Mouse (Mus musculus): ENCODE data around the gene Prkaa1.

DNA sequence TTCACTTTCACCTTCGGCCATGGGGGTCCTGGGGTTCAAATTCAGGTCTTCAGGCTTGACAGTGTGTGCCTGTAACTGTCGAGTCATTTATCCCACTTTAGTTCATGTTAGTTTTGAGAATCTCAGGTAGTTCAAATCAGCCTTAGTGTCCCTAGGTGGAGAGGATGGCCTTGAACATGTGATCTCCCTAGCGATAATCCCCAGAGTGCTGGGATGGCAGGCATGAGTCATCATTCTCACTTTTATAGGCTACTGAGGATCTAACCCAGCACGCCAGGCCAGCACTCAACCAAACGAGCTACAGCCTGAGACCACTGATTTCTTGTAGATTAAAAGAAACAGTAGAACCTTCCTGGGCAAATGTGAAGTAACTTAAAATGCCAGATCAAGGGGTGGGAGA lies 1.6 kb upstream of the Prkaa1 start:
- TF ChIP-seq CTCF (IDR thresholded peaks at IDR 0.05) (no peak), EP300 (IDR thresholded peaks at IDR 0.05) (no peak)

Measured in lung, postnatal 0 days (tissue).